In the genomic region with DNA sequence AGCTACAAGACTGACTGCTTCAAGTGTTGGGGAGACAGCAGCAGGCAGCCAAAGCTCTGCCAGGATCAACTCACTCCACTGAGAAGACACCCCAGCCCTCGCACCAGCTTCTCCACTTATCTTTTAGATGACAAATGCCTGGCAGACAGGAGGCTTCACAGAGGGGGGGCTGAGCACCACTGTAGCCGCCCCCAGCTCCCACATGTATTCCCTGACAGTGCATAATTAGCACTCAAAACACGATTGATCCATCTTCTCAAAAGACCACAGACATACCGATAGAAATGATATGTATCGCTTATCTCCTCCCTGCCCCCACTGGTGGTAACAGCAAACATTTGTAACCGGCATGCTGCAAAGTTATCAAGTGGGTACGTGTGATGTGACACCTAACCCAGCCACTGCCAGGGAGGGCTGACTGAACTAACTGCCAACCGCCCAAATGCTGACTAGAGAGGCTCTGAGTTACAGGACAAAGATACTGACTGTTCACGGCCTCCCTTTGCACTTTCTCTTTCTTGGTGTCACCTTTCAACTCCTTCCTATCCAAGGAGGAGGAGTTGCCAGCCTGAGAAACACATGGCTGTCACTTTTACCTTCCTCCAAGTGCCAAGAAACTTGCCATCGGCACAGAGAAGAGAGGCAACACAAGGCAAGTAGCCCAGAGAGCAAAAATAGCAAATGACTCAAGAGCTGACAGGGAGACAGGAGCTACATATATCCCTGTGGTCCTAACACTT, we compare ENCODE assay signal across 9 mouse cellular contexts.
A peak's percentile ranks its signal among the peaks of the same experiment; 100 is the strongest.
DNase-seq lines count a peak whose midpoint lies in the region; ATAC-seq and TF ChIP-seq lines count a peak whose summit lies in the region.
"Had no signal": no experiment of that assay in that cellular context is flagged by ENCODE, and none has a peak within 500 bp of the region (broad histone marks: within the 10 kb centered on the region; RNA-seq: fewer than 3 reads in every experiment).

No protein-coding gene starts in this region.

- peak overlapping the region; percentile 50 for H3K4me3 ChIP-seq in gastrocnemius, adult 2 months
- no peak overlapping the region for H3K4me3 ChIP-seq in hindbrain, embryonic 13.5 days
- H3K4me3 ChIP-seq: embryonic facial prominence, embryonic 13.5 days had no signal

- peak overlapping the region; percentile 80 for H3K27ac ChIP-seq in gastrocnemius, adult 2 months
- H3K27ac ChIP-seq in hindbrain, embryonic 13.5 days, result no peak overlapping the region
- H3K27ac ChIP-seq: embryonic facial prominence, embryonic 13.5 days had no signal

- no peak overlapping the region for H3K9ac ChIP-seq in hindbrain, embryonic 13.5 days
- H3K9ac ChIP-seq: embryonic facial prominence, embryonic 13.5 days had no signal

- no peaks in the 10 kb centered on the region for H3K27me3 ChIP-seq in hindbrain, embryonic 13.5 days
- H3K27me3 ChIP-seq: embryonic facial prominence, embryonic 13.5 days had no signal

- H3K36me3 ChIP-seq in hindbrain, embryonic 13.5 days, result no peaks in the 10 kb centered on the region
- H3K36me3 ChIP-seq: embryonic facial prominence, embryonic 13.5 days had no signal

- H3K4me2 ChIP-seq in hindbrain, embryonic 13.5 days, result no peak overlapping the region
- H3K4me2 ChIP-seq: embryonic facial prominence, embryonic 13.5 days had no signal

- H3K9me3 ChIP-seq in hindbrain, embryonic 13.5 days, result no peaks in the 10 kb centered on the region
- H3K9me3 ChIP-seq: embryonic facial prominence, embryonic 13.5 days had no signal

- intact Hi-C loops in gastrocnemius, adult 2 months (cut with DNase I), result loop anchor here (2.0 to 5.0 kb wide), 3 partner anchors 51 to 117 kb away; no protein-coding TSS in a partner anchor

- no peak for TF ChIP-seq CTCF in gastrocnemius, adult 2 months (IDR thresholded peaks at IDR 0.05)

- 0 out of 2 replicates have a peak, but pooled peaks cover 4% of the 10 kb centered on the region for H3K4me1 ChIP-seq in hindbrain, embryonic 13.5 days (replicated peaks)

- WGBS in hindbrain, embryonic 13.5 days, result 54% methylated on average over 10 of the region's 10 CpGs

- DNase-seq in adrenal gland, adult 2 months, result peak; percentile 9
- no peak for DNase-seq in adrenal gland, postnatal 25 days
- DNase-seq in gastrocnemius, adult 2 months, result peak; percentile 81
- peak; percentile 52 to 71 for DNase-seq in left cerebral cortex, adult 9 months (ENCODE audit: low spot score in 2 of 2)
- DNase-seq in skeletal muscle tissue, adult 2 months (ENCODE audit: low read depth, low spot score), result peak; percentile 94
- DNase-seq in kidney, adult 8-10 months, result no peak

- peak; percentile 15 for ATAC-seq in CD4-positive, CD25-positive, alpha-beta regulatory T cell, adult 4 months
- no peak for ATAC-seq in hindbrain, embryonic 13.5 days (ENCODE audit: low FRiP score)

Comparison
In these comparisons a context has a peak if more than half of its experiments do, and no peak if none do; other contexts are left out.
1. DNase-seq: peak in adrenal gland, adult 2 months (single experiment), gastrocnemius, adult 2 months (single experiment), left cerebral cortex, adult 9 months (2 of 2) and skeletal muscle tissue, adult 2 months (single experiment); none in adrenal gland, postnatal 25 days (single experiment) and kidney, adult 8-10 months (0 of 2).